Mouse (Mus musculus) liver, embryonic 14.5 days (tissue): Measurements from ENCODE around the gene Sun1. TPM values are rescaled to one million over a fixed set of nuclear protein-coding genes. Genes with fewer than 3 reads are reported as not detected.

Source experiments
- ATAC-seq: fragments of 200-750 bp; cut with Nextera tagmentation; 2 replicates; pipeline ENCODE4 v1.8.0; 2017; ENCODE audit warnings: moderate number of reproducible peaks, mild to moderate bottlenecking, moderate library complexity; ENCODE audit not compliant: insufficient read depth
- DNase-seq, 3 experiments: peaks; one replicate each; pipeline ENCODE4 v3.0.0-alpha.2; 2012 to 2013; ENCODE audit warnings: low read depth in 3 of 3, low spot score in 3 of 3
- H3K27ac ChIP-seq: fragments of 300-500 bp; sonication (generic); 2 replicates; pipeline ENCODE4 v1.5.1; 2014; ENCODE audit warnings: moderate library complexity, mild to moderate bottlenecking, control low read depth, inconsistent platforms
- H3K27me3 ChIP-seq: fragments of 300-500 bp; sonication (generic); 2 replicates; pipeline ENCODE4 v1.6.1; 2014; ENCODE audit warnings: mild to moderate bottlenecking, low read length, moderate library complexity; ENCODE audit not compliant: control insufficient read depth, insufficient read depth
- H3K36me3 ChIP-seq: fragments of 300-500 bp; sonication (generic); replicated peaks from 2 replicates; pipeline ENCODE4 v1.6.1; 2014; ENCODE audit warnings: low read depth; ENCODE audit not compliant: control insufficient read depth, insufficient read depth
- H3K4me1 ChIP-seq, 2 experiments: fragments of 200-500 bp in 1 of 2; fragments of 300-500 bp in 1 of 2; sonication (generic) in 1 of 2; replicated peaks; 2 replicates each; pipeline ENCODE4 v1.6.1; 2012 to 2014; ENCODE audit warnings: antibody characterized with exemption in 1 of 2, inconsistent platforms in 1 of 2, low read length in 1 of 2; ENCODE audit not compliant: control insufficient read depth in 2 of 2, insufficient read depth in 2 of 2
- H3K4me2 ChIP-seq: fragments of 300-500 bp; sonication (generic); 2 replicates; pipeline ENCODE4 v1.6.1; 2014; ENCODE audit warnings: low read depth, mild to moderate bottlenecking, control low read depth, moderate library complexity
- H3K4me3 ChIP-seq, 2 experiments: fragments of 200-500 bp in 1 of 2; fragments of 300-500 bp in 1 of 2; sonication (generic) in 1 of 2; 2 replicates each; pipeline ENCODE4 v1.5.1; 2012 to 2014; ENCODE audit warnings: low read depth in 2 of 2, low read length in 2 of 2, mild to moderate bottlenecking in 2 of 2, control low read depth in 1 of 2, inconsistent platforms in 1 of 2, moderate library complexity in 1 of 2; ENCODE audit not compliant: insufficient read depth in 1 of 2
- H3K9ac ChIP-seq: fragments of 300-500 bp; sonication (generic); replicated peaks from 2 replicates; pipeline ENCODE4 v1.6.1; 2014; ENCODE audit warnings: mild to moderate bottlenecking, control low read depth, moderate library complexity
- H3K9me3 ChIP-seq: fragments of 300-500 bp; sonication (generic); 2 replicates; pipeline ENCODE4 v1.6.1; 2016; ENCODE audit warnings: low read length, mixed read lengths; ENCODE audit not compliant: control insufficient read depth
- CTCF ChIP-seq: IDR thresholded peaks from 2 replicates; pipeline ENCODE4 v1.5.1; 2016; ENCODE audit warnings: antibody characterized with exemption, low read depth, control low read depth
- EP300 ChIP-seq: IDR thresholded peaks from 2 replicates; pipeline ENCODE4 v1.6.1; 2016; ENCODE audit warnings: antibody characterized with exemption, low read depth
- WGBS: fragments of 180-500 bp; shearing (Covaris S2); extraction: QIAGEN DNeasy Blood & Tissue Kit; methylation state at CpG from one replicate; pipeline ENCODE4 v1.1.7; 2014; ENCODE audit not compliant: insufficient replicate concordance; 5-methylcytosine and 5-hydroxymethylcytosine counted together
- polyA plus RNA-seq, 2 experiments: library from polyadenylated mRNA; depleted of rRNA in 1 of 2; stranded (reverse) in 1 of 2; unstranded in 1 of 2; fragments of >200 nt; fragmentation: Nextera tagmentation in 1 of 2; extraction: Ambion mirVana in 1 of 2; gene quantifications; 2 replicates each; pipeline versions ENCODE4 v1.2.1 to v1.2.3; 2012 to 2014

The Sun1 gene
- polyA plus RNA-seq, 2 experiments = 17.9 to 19.9 TPM

GRCm38 (mm10) chr5:139248846-139249245, 48.4 kb downstream of the Sun1 start:
- ATAC-seq = no peak
- peaks cover 45% of the 10 kb centered on the region for H3K36me3 ChIP-seq
- no peak for DNase-seq

GRCm38 (mm10) chr5:139251279-139251678, 50.8 kb downstream of the Sun1 start:
- peak overlapping the region in 1 of 2 experiments; percentile 97; a peak in 3 of 4 replicates for H3K4me3 ChIP-seq
- H3K27ac ChIP-seq = peak overlapping the region; percentile 32
- no peaks in the 10 kb centered on the region for H3K9me3 ChIP-seq
- no peak for ATAC-seq
- no peaks in the 10 kb centered on the region for H3K27me3 ChIP-seq
- H3K36me3 ChIP-seq = peaks cover 23% of the 10 kb centered on the region
- peak overlapping the region; percentile 82 for H3K9ac ChIP-seq
- H3K4me2 ChIP-seq = peak overlapping the region; percentile 99
- H3K4me1 ChIP-seq = peaks cover 13 to 42% of the 10 kb centered on the region in 2 experiments
- DNase-seq = no peak
- WGBS = 79% methylated on average over 7 of the region's 7 CpGs
- no peak for TF ChIP-seq CTCF
- no peak for TF ChIP-seq EP300

More at GRCm38 (mm10) chr5:139248846-139249245, 48.4 kb downstream of the Sun1 start:
- Histone ChIP-seq H3K4me1 (peaks cover 7 to 24% of the 10 kb centered on the region in 2 experiments; a peak in 3 of 4 replicates), H3K4me3 (no peak overlapping the region), H3K4me2 (no peak overlapping the region), H3K27ac (no peak overlapping the region), H3K27me3 (no peaks in the 10 kb centered on the region), H3K9ac (no peak overlapping the region), H3K9me3 (no peaks in the 10 kb centered on the region)
- TF ChIP-seq EP300 (no peak), CTCF (no peak)
- WGBS = 66% methylated on average over 3 of the region's 3 CpGs

- Histone ChIP-seq H3K9ac (peak overlapping the region; percentile 82), H3K27me3 (no peaks in the 10 kb centered on the region), H3K4me1 (peaks cover 13 to 45% of the 10 kb centered on the region in 2 experiments), H3K36me3 (peaks cover 18% of the 10 kb centered on the region), H3K27ac (peak overlapping the region; percentile 32), H3K4me2 (peak overlapping the region; percentile 99), H3K9me3 (no peaks in the 10 kb centered on the region), H3K4me3 (peak overlapping the region; percentile 88 to 97)
- ATAC-seq (peak; percentile 4), DNase-seq (no peak)
- whole genome bisulfite sequencing = 3% methylated on average over 8 of the region's 8 CpGs
- TF ChIP-seq EP300 (no peak), CTCF (peak; percentile 28)
Observed at GRCm38 (mm10) chr5:139251736-139252080, 51.3 kb downstream of the Sun1 start.

- peak within 1 kb of the TSS; percentile 88 to 97 for H3K4me3 ChIP-seq
- H3K27ac ChIP-seq = peak within 1 kb of the TSS; percentile 89
- peaks cover 16 to 51% of the 10 kb centered on the region in 2 experiments for H3K4me1 ChIP-seq
- H3K4me2 ChIP-seq = peak within 1 kb of the TSS; percentile 99
- peak; percentile 97 to 98 (median 97) for DNase-seq
- ATAC-seq = peak; percentile 88
- no peak for TF ChIP-seq CTCF
- TF ChIP-seq EP300 = peak; percentile 52
- under 1% methylated on average over 90 of the region's 90 CpGs for WGBS
- H3K9me3 ChIP-seq = no peaks in the 10 kb centered on the region
- peaks cover 16% of the 10 kb centered on the region for H3K36me3 ChIP-seq
- H3K9ac ChIP-seq = peak within 1 kb of the TSS; percentile 82
- H3K27me3 ChIP-seq = no peaks in the 10 kb centered on the region
Observed at GRCm38 (mm10) chr5:139252081-139252909, 51.9 kb downstream of the Sun1 start, which contains the start of gene Get4. Gene Get4 (plus strand): TSS chr5:139252324.

GRCm38 (mm10) chr5:139252910-139253245, 52.4 kb downstream of the Sun1 start:
- peak overlapping the region; percentile 82 for H3K9ac ChIP-seq
- peak; percentile 72 for ATAC-seq

More at GRCm38 (mm10) chr5:139252910-139253245, 52.4 kb downstream of the Sun1 start:
- no peaks in the 10 kb centered on the region for H3K27me3 ChIP-seq
- TF ChIP-seq CTCF (no peak; the same call in none of the 2 replicates), EP300 (no peak)
- H3K9me3 ChIP-seq = no peaks in the 10 kb centered on the region
- 0% methylated on average over 7 of the region's 7 CpGs for WGBS
- peaks cover 14% of the 10 kb centered on the region for H3K36me3 ChIP-seq
- H3K4me3 ChIP-seq = peak overlapping the region; percentile 88 to 97
- H3K4me2 ChIP-seq = peak overlapping the region; percentile 99
- peak overlapping the region; percentile 89 for H3K27ac ChIP-seq
- peak in 2 of 3 experiments; percentile 63 to 66 for DNase-seq
- H3K4me1 ChIP-seq = peaks cover 17 to 47% of the 10 kb centered on the region in 2 experiments
